Mouse (Mus musculus) Patski (cell line): Measurements from ENCODE around the gene Cers3. TPM values are rescaled to one million over a fixed set of nuclear protein-coding genes. Genes with fewer than 3 reads are reported as not detected.

Source experiments
- ATAC-seq: fragments of 100-300 bp; one replicate; pipeline ENCODE4 v1.8.0; 2021
- CTCF ChIA-PET: fragments of 350-600 bp; sonication (Branson Sonifier 250); formaldehyde crosslinking; loops from one replicate; lab custom pipeline; 2022; ENCODE audit warnings: inconsistent platforms; lab: Charles Lee
- POLR2A ChIA-PET: fragments of 350-600 bp; sonication (Branson Sonifier 250); formaldehyde crosslinking; loops from one replicate; lab custom pipeline; 2022; ENCODE audit warnings: antibody characterized with exemption, inconsistent platforms; lab: Charles Lee
- DNase-seq: peaks from one replicate; pipeline ENCODE4 v3.0.0-alpha.2; 2011; ENCODE audit warnings: low read depth, low spot score
- H3K27me3 ChIP-seq: fragments of 371-371 bp; one replicate; pipeline ENCODE4 v1.5.1; 2021
- CTCF ChIP-seq: fragments of 100-300 bp; IDR thresholded peaks from one replicate; pipeline ENCODE4 v1.5.1; 2021
- in situ Hi-C: fragments of 300-500 bp; cut with MboI; formaldehyde crosslinking; loops from 3 replicates; pipeline ENCODE4 v1.11.1; 2018; ENCODE audit warnings: low pct_unique_long_range_greater_than_20kb, mixed read lengths
- polyA plus RNA-seq: library from polyadenylated mRNA; unstranded; gene quantifications from one replicate; pipeline ENCODE4 v1.2.3, GENCODE M21; 2021

Cers3 gene
- polyA plus RNA-seq, 1 experiment from 2014 or later = 0.10 TPM

- ATAC-seq (no peak), DNase-seq (no peak)
- in situ Hi-C loops = no loop called here
- POLR2A ChIA-PET = interaction anchor here (0.6 kb wide), 1 partner anchor 19 kb away, joined by 3 read pairs; no protein-coding TSS in a partner anchor
- CTCF ChIA-PET = no interaction called here
- TF ChIP-seq CTCF = no peak
- H3K27me3 ChIP-seq = no peaks in the 10 kb centered on the region
Observed at GRCm38 (mm10) chr7:66734466-66734865, 8.8 kb upstream of the Cers3 start.

- ChIA-PET POLR2A (interaction anchor here (0.6 kb wide), 1 partner anchor 20 kb away, joined by 3 read pairs; no protein-coding TSS in a partner anchor), CTCF (no interaction called here)
- no peak for TF ChIP-seq CTCF
- DNase-seq = no peak
- H3K27me3 ChIP-seq = no peaks in the 10 kb centered on the region
- in situ Hi-C loops = no loop called here
- ATAC-seq = no peak
Observed at GRCm38 (mm10) chr7:66734993-66735392, 8.3 kb upstream of the Cers3 start.

GRCm38 (mm10) chr7:66737418-66737817 lies 5.9 kb upstream of the Cers3 start:
- no peaks in the 10 kb centered on the region for H3K27me3 ChIP-seq
- DNase-seq = no peak
- in situ Hi-C loops = no loop called here
- CTCF ChIA-PET = interaction anchor here (1.3 kb wide), 1 partner anchor 10 kb away, joined by 4 read pairs; no protein-coding TSS in a partner anchor
- POLR2A ChIA-PET = no interaction called here
- ATAC-seq = no peak
- TF ChIP-seq CTCF = no peak

- H3K27me3 ChIP-seq = no peaks in the 10 kb centered on the region
- DNase-seq (no peak), ATAC-seq (no peak)
- TF ChIP-seq CTCF = no peak
- ChIA-PET CTCF (no interaction called here), POLR2A (interaction anchor here (0.5 kb wide), 1 partner anchor 769 kb away, joined by 4 read pairs; no protein-coding TSS in a partner anchor)
- in situ Hi-C loops = no loop called here
Observed at GRCm38 (mm10) chr7:66741008-66741407, 2.3 kb upstream of the Cers3 start.

- no peaks in the 10 kb centered on the region for H3K27me3 ChIP-seq
- DNase-seq (no peak), ATAC-seq (no peak)
- POLR2A ChIA-PET = no interaction called here
- CTCF ChIA-PET = no interaction called here
- in situ Hi-C loops = no loop called here
- no peak for TF ChIP-seq CTCF
Observed at GRCm38 (mm10) chr7:66741412-66741811, 1.9 kb upstream of the Cers3 start.

- no peaks in the 10 kb centered on the region for H3K27me3 ChIP-seq
- DNase-seq = no peak
- in situ Hi-C loops = no loop called here
- ChIA-PET CTCF (no interaction called here), POLR2A (no interaction called here)
- no peak for ATAC-seq
- TF ChIP-seq CTCF = no peak
Observed at GRCm38 (mm10) chr7:66746972-66747371, 3.7 kb downstream of the Cers3 start.

- in situ Hi-C loops = no loop called here
- no peaks in the 10 kb centered on the region for H3K27me3 ChIP-seq
- ChIA-PET POLR2A (interaction anchor here (1.1 kb wide), 1 partner anchor 12 kb away, joined by 4 read pairs; no protein-coding TSS in a partner anchor), CTCF (interaction anchor here (0.9 to 1.2 kb wide), 3 partner anchors 11 to 22 kb away, joined by 3 read pairs; no protein-coding TSS in a partner anchor)
- ATAC-seq (no peak), DNase-seq (no peak)
- TF ChIP-seq CTCF = no peak
Observed at GRCm38 (mm10) chr7:66749998-66750397, 6.7 kb downstream of the Cers3 start.

- ATAC-seq (no peak), DNase-seq (no peak)
- TF ChIP-seq CTCF = no peak
- in situ Hi-C loops = no loop called here
- ChIA-PET CTCF (no interaction called here), POLR2A (no interaction called here)
- no peaks in the 10 kb centered on the region for H3K27me3 ChIP-seq
Observed at GRCm38 (mm10) chr7:66753816-66754215, 10.5 kb downstream of the Cers3 start.

- ATAC-seq (no peak), DNase-seq (no peak)
- no peak for TF ChIP-seq CTCF
- in situ Hi-C loops = no loop called here
- H3K27me3 ChIP-seq = no peaks in the 10 kb centered on the region
- ChIA-PET CTCF (no interaction called here), POLR2A (no interaction called here)
Observed at GRCm38 (mm10) chr7:66755611-66756010, 12.3 kb downstream of the Cers3 start.

- TF ChIP-seq CTCF = no peak
- no peaks in the 10 kb centered on the region for H3K27me3 ChIP-seq
- ATAC-seq = no peak
- CTCF ChIA-PET = interaction anchor here (1.6 kb wide), 1 partner anchor 42 kb away, joined by 3 read pairs; no protein-coding TSS in a partner anchor
- POLR2A ChIA-PET = no interaction called here
- DNase-seq = no peak
- in situ Hi-C loops = no loop called here
Observed at GRCm38 (mm10) chr7:66769902-66770301, 26.6 kb downstream of the Cers3 start.

GRCm38 (mm10) chr7:66770706-66771105 lies 27.4 kb downstream of the Cers3 start:
- ChIA-PET CTCF (interaction anchor here (1.6 kb wide), 1 partner anchor 43 kb away, joined by 3 read pairs; no protein-coding TSS in a partner anchor), POLR2A (no interaction called here)
- ATAC-seq (no peak), DNase-seq (no peak)
- TF ChIP-seq CTCF = no peak
- in situ Hi-C loops = no loop called here
- no peaks in the 10 kb centered on the region for H3K27me3 ChIP-seq
